Mouse (Mus musculus) C2C12 (cell line): Measurements from ENCODE around the gene Zglp1. TPM values are rescaled to one million over a fixed set of nuclear protein-coding genes. Genes with fewer than 3 reads are reported as not detected.

Experiments
- H3K27me3 ChIP-seq: one replicate; pipeline ENCODE4 v1.6.1; 2011; ENCODE audit not compliant: control insufficient read depth, insufficient read depth, insufficient read length
- H3K36me3 ChIP-seq: one replicate; pipeline ENCODE4 v1.6.1; 2011; ENCODE audit not compliant: control insufficient read depth, insufficient read depth
- H3K4me3 ChIP-seq: one replicate; pipeline ENCODE4 v1.5.1; 2011; ENCODE audit warnings: mild to moderate bottlenecking, control low read depth; ENCODE audit not compliant: poor library complexity, insufficient read depth, severe bottlenecking
- H3K79me2 ChIP-seq: one replicate; pipeline ENCODE4 v1.6.1; 2011; ENCODE audit not compliant: control insufficient read depth, insufficient read depth
- H3K79me3 ChIP-seq: one replicate; pipeline ENCODE4 v1.6.1; 2011; ENCODE audit warnings: low read depth, control low read depth
- H3ac ChIP-seq: one replicate; pipeline ENCODE3; 2011; ENCODE audit warnings: low read depth; ENCODE audit not compliant: control insufficient read depth, insufficient read length
- CEBPB ChIP-seq: IDR thresholded peaks from one replicate; pipeline ENCODE4 v1.6.1; 2011; ENCODE audit warnings: low read depth, mild to moderate bottlenecking, control low read depth, moderate library complexity
- CTCF ChIP-seq: IDR thresholded peaks from one replicate; pipeline ENCODE4 v1.5.1; 2011; ENCODE audit not compliant: control insufficient read depth, insufficient read depth, insufficient read length
- FOSL1 ChIP-seq: IDR thresholded peaks from one replicate; pipeline ENCODE4 v1.8.0; 2011; ENCODE audit warnings: mild to moderate bottlenecking, low read length; ENCODE audit not compliant: poor library complexity, insufficient read depth, severe bottlenecking
- MAX ChIP-seq: IDR thresholded peaks from one replicate; pipeline ENCODE4 v1.6.1; 2011; ENCODE audit warnings: mild to moderate bottlenecking, control low read depth
- MYOD1 ChIP-seq: IDR thresholded peaks from one replicate; pipeline ENCODE4 v1.6.1; 2011; ENCODE audit warnings: low read depth; ENCODE audit not compliant: control insufficient read depth, insufficient read length
- MYOG ChIP-seq: IDR thresholded peaks from one replicate; pipeline ENCODE4 v1.6.1; 2011; ENCODE audit not compliant: control insufficient read depth, insufficient read length; ENCODE audit errors: extremely low read depth
- USF1 ChIP-seq: IDR thresholded peaks from one replicate; pipeline ENCODE4 v1.6.1; 2011; ENCODE audit warnings: low read depth, mild to moderate bottlenecking, control low read depth, moderate library complexity
- long read RNA-seq, 2 experiments: library from polyadenylated mRNA; unstranded; transcript quantifications; one replicate each; pipeline ENCODE4 v2.0.0; 2019 to 2020
- polyA plus RNA-seq: library from polyadenylated mRNA; unstranded; fragments of >200 nt; fragmentation: generic; extraction: Trizol; gene quantifications from one replicate; pipeline ENCODE4 v1.2.1, GENCODE M21; 2012; ENCODE audit warnings: missing spikeins

Zglp1 gene
- 0.43 TPM for polyA plus RNA-seq
- long read RNA-seq, experiment 1, result 0 reads
- long read RNA-seq, experiment 2, result 0 reads

- no peaks in the 10 kb centered on the region for H3K27me3 ChIP-seq
- no peak within 1 kb of the TSS for H3K4me3 ChIP-seq
- H3K79me3 ChIP-seq, result peaks cover 16% of the 10 kb centered on the region
- H3K36me3 ChIP-seq, result peaks cover 51% of the 10 kb centered on the region
- peaks cover 21% of the 10 kb centered on the region for H3K79me2 ChIP-seq
- H3ac ChIP-seq, result no peak within 1 kb of the TSS
- TF ChIP-seq MAX, result no peak
These were observed at the start of gene Zglp1 for GRCm38 (mm10) chr9:21067006-21067684. TSS of gene Zglp1 (minus strand) at chr9:21067093.

- H3K79me2 ChIP-seq, result no peaks in the 10 kb centered on the region
- no peaks in the 10 kb centered on the region for H3K79me3 ChIP-seq
- no peak overlapping the region for H3K4me3 ChIP-seq
- peaks cover 3% of the 10 kb centered on the region for H3K36me3 ChIP-seq
- TF ChIP-seq MYOG, result no peak
- no peak for TF ChIP-seq USF1
- TF ChIP-seq MYOD1, result no peak
- no peak for TF ChIP-seq CTCF
- TF ChIP-seq CEBPB, result no peak
- no peak for TF ChIP-seq MAX
- no peak for TF ChIP-seq FOSL1
- H3ac ChIP-seq, result no peak overlapping the region
- H3K27me3 ChIP-seq, result no peaks in the 10 kb centered on the region
These were observed 48.2 kb upstream of the Zglp1 start for GRCm38 (mm10) chr9:21115105-21115504.

GRCm38 (mm10) chr9:21114190-21114589, 47.3 kb upstream of the Zglp1 start:
- H3K36me3 ChIP-seq, result no peaks in the 10 kb centered on the region
- TF ChIP-seq USF1 (no peak), MAX (no peak), FOSL1 (no peak), CEBPB (no peak), MYOG (no peak), CTCF (no peak), MYOD1 (no peak)
- no peak overlapping the region for H3ac ChIP-seq
- H3K4me3 ChIP-seq, result no peak overlapping the region
- H3K79me2 ChIP-seq, result no peaks in the 10 kb centered on the region
- H3K79me3 ChIP-seq, result no peaks in the 10 kb centered on the region
- H3K27me3 ChIP-seq, result no peaks in the 10 kb centered on the region

- Histone ChIP-seq H3K36me3 (no peaks in the 10 kb centered on the region), H3K79me3 (no peaks in the 10 kb centered on the region), H3ac (no peak overlapping the region), H3K4me3 (no peak overlapping the region), H3K27me3 (no peaks in the 10 kb centered on the region), H3K79me2 (no peaks in the 10 kb centered on the region)
- TF ChIP-seq CTCF (no peak), USF1 (no peak), MYOG (no peak), MYOD1 (no peak), FOSL1 (no peak), MAX (no peak), CEBPB (no peak)
These were observed 46.9 kb upstream of the Zglp1 start for GRCm38 (mm10) chr9:21113751-21114150.

- Histone ChIP-seq H3K4me3 (no peak overlapping the region), H3K79me2 (no peaks in the 10 kb centered on the region), H3K79me3 (no peaks in the 10 kb centered on the region), H3K36me3 (no peaks in the 10 kb centered on the region), H3ac (no peak overlapping the region), H3K27me3 (no peaks in the 10 kb centered on the region)
- TF ChIP-seq CEBPB (no peak), CTCF (no peak), FOSL1 (no peak), MAX (no peak), MYOD1 (no peak), MYOG (no peak), USF1 (no peak)
These were observed 40.8 kb upstream of the Zglp1 start for GRCm38 (mm10) chr9:21107607-21108237.
